Mouse (Mus musculus) embryonic facial prominence, embryonic 12.5 days (tissue): ENCODE results near the gene Mbd3l2. TPM values are rescaled to one million over a fixed set of nuclear protein-coding genes. Genes with fewer than 3 reads are reported as not detected.

Experiments used
- microRNA-seq: library from miRNA; unstranded; fragments of <30 nt; microRNA quantifications from one replicate; pipeline ENCODE4, GENCODE M21; 2017
- polyA plus RNA-seq: library from polyadenylated mRNA; unstranded; fragments of >200 nt; fragmentation: Nextera tagmentation; extraction: Ambion mirVana; gene quantifications from 2 replicates; pipeline ENCODE4 v1.2.1, GENCODE M21; 2016

Mbd3l2 gene
- polyA plus RNA-seq, 1 experiment from 2014 or later, result 0.08 TPM

Small RNAs within 50 kb of the gene (microRNA-seq; reads per million reads assigned to microRNA genes)
- gene Gm22854, result not detected

Other genes starting within 250 kb of the Mbd3l2 start
- 131 and 139 TPM in 2 replicates for gene Chordc1, start 138.5 kb upstream of the Mbd3l2 start, polyA plus RNA-seq
- 5.6 and 6.4 TPM in 2 replicates for gene Naalad2, start 27.7 kb upstream of the Mbd3l2 start, polyA plus RNA-seq
- gene Ubtfl1, start 26.2 kb upstream of the Mbd3l2 start, polyA plus RNA-seq, result not detected in 2 replicates
- 11.8 and 13.9 TPM in 2 replicates for gene Zfp558, start 47.6 kb downstream of the Mbd3l2 start, polyA plus RNA-seq
- not detected in 2 replicates for gene Mbd3l1, start 47.7 kb downstream of the Mbd3l2 start, polyA plus RNA-seq
- gene Muc16, start 243.9 kb downstream of the Mbd3l2 start, polyA plus RNA-seq, result not detected in 2 replicates